Mouse (Mus musculus) MEL (cell line): ENCODE results near the gene Yipf7.
A peak's percentile ranks its signal among the peaks of the same experiment; 100 is the strongest.

Source experiments
- CHD1 ChIP-seq: IDR thresholded peaks from 2 replicates; pipeline ENCODE4 v1.6.1; 2012; ENCODE audit warnings: low read depth, mild to moderate bottlenecking, inconsistent platforms, low read length, improper control_type of control experiment
- CTCF ChIP-seq, 3 experiments: IDR thresholded peaks in 2 of 3; conservative IDR thresholded peaks in 1 of 3; 2 replicates each; pipeline ENCODE4 v1.5.1; 2011 to 2012; ENCODE audit warnings: low read length in 3 of 3, low read depth in 2 of 3, mild to moderate bottlenecking in 2 of 3, improper control_type of control experiment in 1 of 3, inconsistent platforms in 1 of 3, mixed read lengths in 1 of 3, moderate library complexity in 1 of 3; ENCODE audit not compliant: control insufficient read depth in 1 of 3, insufficient read depth in 1 of 3, poor library complexity in 1 of 3, severe bottlenecking in 1 of 3
- E2F4 ChIP-seq: IDR thresholded peaks from 2 replicates; pipeline ENCODE4 v1.6.1; 2011; ENCODE audit warnings: low read depth, low read length, improper control_type of control experiment, borderline replicate concordance
- EP300 ChIP-seq, 2 experiments: IDR thresholded peaks; 2 replicates each; pipeline ENCODE4 v1.6.1; 2011; ENCODE audit warnings: improper control_type of control experiment in 2 of 2, low read length in 2 of 2, low read depth in 1 of 2, mild to moderate bottlenecking in 1 of 2
- GATA1 ChIP-seq: IDR thresholded peaks from 2 replicates; pipeline ENCODE4 v1.6.1; 2011; ENCODE audit warnings: low read depth, low read length, improper control_type of control experiment
- MAX ChIP-seq: IDR thresholded peaks from 2 replicates; pipeline ENCODE4 v1.6.1; 2011; ENCODE audit warnings: low read length, improper control_type of control experiment
- MAZ ChIP-seq: IDR thresholded peaks from 2 replicates; pipeline ENCODE4 v1.6.1; 2012; ENCODE audit warnings: low read depth, mild to moderate bottlenecking, inconsistent platforms, low read length, improper control_type of control experiment
- POLR2A ChIP-seq, 2 experiments: IDR thresholded peaks; 2 replicates each; pipeline ENCODE4 v1.6.1; 2011 to 2012; ENCODE audit warnings: low read length in 2 of 2, mild to moderate bottlenecking in 2 of 2, control low read depth in 1 of 2, improper control_type of control experiment in 1 of 2, low read depth in 1 of 2, moderate library complexity in 1 of 2; ENCODE audit not compliant: control insufficient read depth in 1 of 2, insufficient read depth in 1 of 2, poor library complexity in 1 of 2
- POLR2AphosphoS2 ChIP-seq: IDR thresholded peaks from 2 replicates; pipeline ENCODE4 v1.6.1; 2011; ENCODE audit warnings: low read length, improper control_type of control experiment
- POLR2AphosphoS5 ChIP-seq: IDR thresholded peaks from 2 replicates; pipeline ENCODE4 v1.6.1; 2012; ENCODE audit warnings: low read depth, borderline replicate concordance, mild to moderate bottlenecking, inconsistent platforms, low read length, moderate library complexity, mixed read lengths
- RCOR1 ChIP-seq: IDR thresholded peaks from 2 replicates; pipeline ENCODE4 v1.6.1; 2012; ENCODE audit warnings: low read depth, mild to moderate bottlenecking, inconsistent platforms, low read length, improper control_type of control experiment
- ZC3H11A ChIP-seq: IDR thresholded peaks from 2 replicates; pipeline ENCODE4 v1.6.1; 2012; ENCODE audit warnings: low read depth, mild to moderate bottlenecking, inconsistent platforms, low read length, improper control_type of control experiment

DNA sequence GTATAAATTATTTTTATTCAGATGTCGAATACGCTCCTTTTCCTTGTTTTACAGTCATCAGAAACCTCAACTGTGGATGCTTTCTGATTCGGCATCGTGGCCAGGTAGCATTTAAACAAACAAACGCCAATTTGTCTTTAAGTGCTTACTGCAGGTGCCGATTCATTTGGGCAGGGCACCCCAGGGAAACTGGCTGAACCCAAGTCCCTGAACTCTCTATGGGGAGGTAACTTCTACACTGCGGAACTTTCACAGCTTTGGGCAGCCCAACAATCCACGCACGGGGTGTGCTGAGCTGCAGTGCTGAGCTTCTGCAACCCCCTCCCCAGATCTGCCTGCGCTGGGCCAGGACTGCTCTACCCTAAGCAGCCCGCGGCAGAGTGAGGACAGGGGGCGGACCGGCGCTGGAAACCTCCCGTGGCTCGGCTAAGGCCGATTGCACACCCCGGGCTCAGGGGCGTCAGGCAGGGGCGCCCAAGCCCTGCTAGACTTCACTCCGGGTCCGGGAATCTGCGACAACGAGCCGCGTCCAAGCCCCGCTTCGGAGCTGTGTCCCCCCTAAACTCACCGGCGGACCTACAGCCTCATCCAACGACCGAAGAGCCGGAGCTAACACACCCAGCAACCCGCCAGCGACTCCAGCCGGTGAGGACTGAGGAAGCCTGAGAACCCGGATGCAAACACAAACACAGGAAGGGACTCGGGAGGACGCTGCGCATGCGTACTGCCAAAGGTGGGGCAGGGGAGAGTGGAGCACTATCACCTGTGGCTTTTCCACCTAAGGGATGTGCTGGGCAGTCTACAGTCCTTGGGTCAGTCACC, 49.4 kb upstream of the Yipf7 start, which contains the start of gene Gnpda2:
- TF ChIP-seq E2F4 (no peak), POLR2AphosphoS5 (no peak), POLR2AphosphoS2 (peak; percentile 58; the same call in 1 of the 2 replicates), MAX (no peak), CTCF (IDR thresholded peaks at IDR 0.05 in 2 of 3, conservative IDR thresholded peaks at IDR 0.05 in 1 of 3; ENCODE audit: control insufficient read depth in 1 of 3, insufficient read depth in 1 of 3, low read depth in 2 of 3, low read length in 3 of 3, poor library complexity in 1 of 3, severe bottlenecking in 1 of 3) (peak in 2 of 3 experiments; percentile 12 to 28; a peak in 3 of 6 replicates), GATA1 (no peak), ZC3H11A (no peak), MAZ (no peak), RCOR1 (no peak), POLR2A (IDR thresholded peaks at IDR 0.05; ENCODE audit: control insufficient read depth in 1 of 2, insufficient read depth in 1 of 2, low read depth in 1 of 2, low read length in 2 of 2, poor library complexity in 1 of 2) (peak; percentile 60 to 83; a peak in 3 of 4 replicates), CHD1 (no peak), EP300 (IDR thresholded peaks at IDR 0.05; ENCODE audit: low read depth in 1 of 2, low read length in 2 of 2) (no peak)
